Mouse (Mus musculus) heart, embryonic 13.5 days (tissue): ENCODE results near the gene Pwp2. TPM values are rescaled to one million over a fixed set of nuclear protein-coding genes. Genes with fewer than 3 reads are reported as not detected.
"Not testable (repeated sequence)": the region's sequence is repeated elsewhere in the genome, so short reads cannot be mapped to it uniquely, and the experiment has no call there.

ENCODE experiments used
- ATAC-seq: fragments of 200-750 bp; cut with Nextera tagmentation; 2 replicates; pipeline ENCODE4 v1.8.0; 2017; ENCODE audit warnings: moderate TSS enrichment; ENCODE audit not compliant: insufficient number of reproducible peaks, low FRiP score, low TSS enrichment; ENCODE audit errors: extremely low read depth
- H3K27ac ChIP-seq: fragments of 300-500 bp; sonication (generic); replicated peaks from 2 replicates; pipeline ENCODE4 v1.5.1; 2015; ENCODE audit warnings: moderate library complexity, mild to moderate bottlenecking, inconsistent platforms
- H3K27me3 ChIP-seq: fragments of 300-500 bp; sonication (generic); replicated peaks from 2 replicates; pipeline ENCODE4 v1.6.1; 2015; ENCODE audit warnings: mild to moderate bottlenecking, inconsistent platforms
- H3K36me3 ChIP-seq: fragments of 300-500 bp; sonication (generic); 2 replicates; pipeline ENCODE4 v1.6.1; 2015; ENCODE audit warnings: mild to moderate bottlenecking, inconsistent platforms
- H3K4me1 ChIP-seq: fragments of 300-500 bp; sonication (generic); 2 replicates; pipeline ENCODE4 v1.6.1; 2015; ENCODE audit warnings: inconsistent platforms
- H3K4me2 ChIP-seq: fragments of 300-500 bp; sonication (generic); 2 replicates; pipeline ENCODE4 v1.6.1; 2015; ENCODE audit warnings: inconsistent platforms, mild to moderate bottlenecking, moderate library complexity
- H3K4me3 ChIP-seq: fragments of 300-500 bp; sonication (generic); 2 replicates; pipeline ENCODE4 v1.5.1; 2015; ENCODE audit warnings: moderate library complexity, mild to moderate bottlenecking, inconsistent platforms
- H3K9ac ChIP-seq: fragments of 300-500 bp; sonication (generic); 2 replicates; pipeline ENCODE4 v1.6.1; 2015; ENCODE audit warnings: inconsistent platforms, mild to moderate bottlenecking, moderate library complexity
- H3K9me3 ChIP-seq: fragments of 300-500 bp; sonication (generic); 2 replicates; pipeline ENCODE4 v1.6.1; 2016; ENCODE audit warnings: inconsistent platforms
- WGBS: fragments of 180-500 bp; shearing (Covaris S2); methylation state at CpG from one replicate; pipeline ENCODE4 v1.1.7; 2015; ENCODE audit warnings: mixed read lengths; 5-methylcytosine and 5-hydroxymethylcytosine counted together
- polyA plus RNA-seq: library from polyadenylated mRNA; unstranded; fragments of >200 nt; fragmentation: Nextera tagmentation; extraction: Ambion mirVana; gene quantifications from 2 replicates; pipeline ENCODE4 v1.2.1, GENCODE M21; 2015

Gene Pwp2
- polyA plus RNA-seq, 1 experiment from 2014 or later: 11.1 TPM

DNA sequence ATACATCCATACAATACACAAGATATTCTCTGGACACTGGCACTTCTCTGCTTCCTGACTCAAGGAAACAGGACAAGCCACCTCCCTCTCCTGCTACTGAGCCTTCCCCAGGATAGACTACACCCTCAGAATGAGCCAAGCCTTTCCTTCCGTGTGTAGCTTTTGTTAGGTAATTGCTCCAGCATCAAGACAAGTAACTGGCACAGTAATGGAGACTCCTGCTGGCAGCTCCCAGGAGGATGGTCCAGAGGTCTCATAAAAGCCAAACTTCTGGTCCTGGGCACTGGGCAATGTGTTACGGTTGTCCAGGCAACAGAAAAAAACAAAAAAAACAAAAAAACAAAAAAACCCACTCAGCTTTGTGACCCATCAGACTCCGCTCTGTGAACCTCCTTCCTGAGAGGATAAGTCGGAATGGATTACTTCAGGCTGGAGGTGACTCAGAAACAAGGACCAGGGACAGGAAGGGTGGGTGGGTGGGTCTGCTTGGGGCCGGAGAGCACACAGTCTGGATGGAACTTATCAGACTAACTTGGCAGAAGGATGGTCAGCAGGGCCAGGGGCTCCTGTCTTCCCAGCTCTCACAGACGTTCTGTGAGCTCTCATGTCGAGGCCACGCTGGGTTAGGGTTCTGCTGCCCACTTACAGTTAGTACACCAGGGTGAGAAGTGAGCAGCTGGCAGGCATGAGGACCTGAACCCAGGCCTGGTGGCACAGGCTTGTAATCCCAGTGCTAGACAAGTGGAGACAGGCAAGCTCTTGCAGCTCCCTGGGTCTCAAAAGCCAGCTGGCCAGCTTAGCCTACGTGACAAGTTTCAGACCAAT is 57.7 kb downstream of the Pwp2 start:
- H3K4me2 ChIP-seq: no peak overlapping the region
- H3K9me3 ChIP-seq: no peaks in the 10 kb centered on the region
- no peak overlapping the region for H3K27ac ChIP-seq
- H3K4me1 ChIP-seq: peaks cover 19% of the 10 kb centered on the region
- no peak overlapping the region for H3K4me3 ChIP-seq
- 59% methylated on average over 9 of the region's 9 CpGs for WGBS
- H3K9ac ChIP-seq: no peak overlapping the region
- ATAC-seq: 0 out of 2 replicates have a peak, but pooled peaks have one; percentile 14
- H3K27me3 ChIP-seq: peaks cover 12% of the 10 kb centered on the region; the same call in 1 of the 2 replicates
- H3K36me3 ChIP-seq: no peaks in the 10 kb centered on the region

DNA sequence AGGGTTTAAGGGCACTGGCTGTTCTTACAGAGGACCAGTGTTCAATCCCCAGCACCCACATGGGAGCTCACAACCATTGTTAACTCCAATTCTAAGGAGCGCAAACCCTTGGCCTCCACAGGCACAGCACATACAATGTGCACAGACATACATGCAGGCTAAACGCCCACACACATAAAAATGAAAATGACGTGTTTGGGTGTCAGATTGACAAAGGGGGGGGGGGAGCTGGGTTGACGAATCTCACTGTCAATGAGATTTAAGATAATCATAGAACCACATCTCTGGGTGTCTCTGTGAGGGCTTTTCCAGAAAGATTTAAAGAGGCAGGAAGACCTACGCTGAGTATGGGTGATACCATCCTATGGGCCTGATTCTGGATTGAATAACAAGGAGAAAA is 58.6 kb downstream of the Pwp2 start:
- Histone ChIP-seq H3K4me1 (peaks cover 19% of the 10 kb centered on the region), H3K36me3 (no peaks in the 10 kb centered on the region), H3K9me3 (no peaks in the 10 kb centered on the region), H3K27me3 (peaks cover 12% of the 10 kb centered on the region; the same call in 1 of the 2 replicates), H3K4me3 (no peak overlapping the region), H3K9ac (no peak overlapping the region), H3K27ac (no peak overlapping the region), H3K4me2 (no peak overlapping the region)
- 81% methylated on average over 5 of the region's 5 CpGs for WGBS
- no peak for ATAC-seq

DNA sequence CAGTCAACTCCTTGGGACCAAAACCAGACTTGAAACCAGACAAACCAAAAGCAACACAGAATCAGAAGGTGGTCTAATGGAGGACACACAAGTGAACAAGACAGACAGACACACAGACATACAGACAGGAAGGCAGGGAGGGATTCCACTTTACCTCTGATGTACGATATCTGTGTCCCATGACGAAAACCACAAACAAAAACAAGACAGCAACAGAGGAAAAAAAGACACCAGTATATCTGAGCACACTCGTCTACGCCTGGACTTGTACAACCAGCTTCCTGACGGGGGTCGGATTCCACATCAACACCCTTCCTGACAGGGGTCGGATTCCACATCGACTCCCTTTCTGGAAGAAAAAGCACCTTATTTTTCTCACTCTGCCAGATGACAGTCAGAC is 59.9 kb downstream of the Pwp2 start:
- not testable (repeated sequence) for H3K36me3 ChIP-seq, H3K9me3 ChIP-seq, ATAC-seq, H3K27ac ChIP-seq, H3K4me2 ChIP-seq, H3K27me3 ChIP-seq, H3K9ac ChIP-seq, H3K4me3 ChIP-seq
- 41% methylated on average over 8 of the region's 8 CpGs for WGBS
- peaks cover 17% of the 10 kb centered on the region for H3K4me1 ChIP-seq

DNA sequence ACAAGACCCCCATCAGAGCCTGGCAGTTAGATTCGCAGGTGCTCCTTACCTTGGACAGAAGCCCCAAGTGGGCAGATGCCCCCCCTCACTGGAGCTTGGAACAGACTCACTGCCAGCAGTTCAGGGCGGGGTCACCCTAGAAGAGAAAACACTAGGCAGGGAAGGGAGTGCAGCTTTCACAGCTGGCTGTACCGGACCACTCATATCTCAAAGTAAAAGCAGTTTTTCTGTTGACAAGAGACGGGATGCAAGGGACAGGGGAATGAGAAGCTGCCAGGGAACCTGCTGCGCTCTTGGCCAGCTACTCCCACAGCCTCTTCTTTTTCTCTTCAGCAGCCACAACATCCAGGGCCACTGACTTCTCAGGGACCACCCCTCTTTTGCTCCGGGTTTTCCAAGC is 60.8 kb downstream of the Pwp2 start:
- 26% methylated on average over 6 of the region's 6 CpGs for WGBS
- H3K4me1 ChIP-seq, H3K36me3 ChIP-seq, ATAC-seq, H3K27ac ChIP-seq, H3K27me3 ChIP-seq, H3K9me3 ChIP-seq, H3K4me3 ChIP-seq: not testable (repeated sequence)
- Histone ChIP-seq H3K4me2 (peak overlapping the region; percentile 16; the same call in 1 of the 2 replicates), H3K9ac (0 out of 2 replicates have a peak overlapping the region, but pooled peaks have one; percentile 14)

Other genes starting within 250 kb of the Pwp2 start
- gene Trpm2, start 214.6 kb downstream of the Pwp2 start, polyA plus RNA-seq: 0.19 and 0.23 TPM in 2 replicates
- gene 1810043G02Rik, start 206.6 kb downstream of the Pwp2 start, polyA plus RNA-seq: 16.3 and 18.0 TPM in 2 replicates
- 190 and 214 TPM in 2 replicates for gene Pfkl, start 175.1 kb downstream of the Pwp2 start, polyA plus RNA-seq
- gene Dnmt3l, start 143.2 kb downstream of the Pwp2 start, polyA plus RNA-seq: 0.13 and 0.37 TPM in 2 replicates
- gene Aire, start 141.5 kb downstream of the Pwp2 start, polyA plus RNA-seq: not detected in 2 replicates
- 1.3 and 1.8 TPM in 2 replicates for gene Icosl, start 115.8 kb downstream of the Pwp2 start, polyA plus RNA-seq
- gene D10Jhu81e, start 15.4 kb downstream of the Pwp2 start, polyA plus RNA-seq: 46.2 and 48.3 TPM in 2 replicates
- gene Trappc10, start 59.5 kb upstream of the Pwp2 start, polyA plus RNA-seq: 10.5 and 11.1 TPM in 2 replicates
- 36.7 and 41.7 TPM in 2 replicates for gene Agpat3, start 167.3 kb upstream of the Pwp2 start, polyA plus RNA-seq
- gene Rrp1, start 227.9 kb upstream of the Pwp2 start, polyA plus RNA-seq: 220 and 237 TPM in 2 replicates
- gene Cstb, start 240.5 kb upstream of the Pwp2 start, polyA plus RNA-seq: 98.8 and 114 TPM in 2 replicates